Mouse (Mus musculus) CH12.LX (cell line): ENCODE data around the gene Gdpd5. TPM values are rescaled to one million over a fixed set of nuclear protein-coding genes. Genes with fewer than 3 reads are reported as not detected.

ENCODE experiments used
- DNase-seq: peaks from one replicate; pipeline ENCODE4 v3.0.0-alpha.2; 2013; ENCODE audit errors: extremely low read depth
- H3K27ac ChIP-seq: 2 replicates; pipeline ENCODE4 v1.5.1; 2012; ENCODE audit warnings: low read depth, mild to moderate bottlenecking, control low read depth, moderate library complexity; ENCODE audit not compliant: insufficient read depth
- H3K27me3 ChIP-seq: replicated peaks from 2 replicates; pipeline ENCODE3; 2012; ENCODE audit warnings: inconsistent platforms
- H3K36me3 ChIP-seq, 2 experiments: replicated peaks in 1 of 2; 2 replicates each; pipeline versions ENCODE3 to v1.6.1; 2012; ENCODE audit warnings: inconsistent platforms in 1 of 2, low read length in 1 of 2, mild to moderate bottlenecking in 1 of 2, mixed read lengths in 1 of 2, moderate library complexity in 1 of 2; ENCODE audit not compliant: control insufficient read depth in 1 of 2, insufficient read depth in 1 of 2
- H3K4me1 ChIP-seq, 2 experiments: 2 replicates each; pipeline ENCODE4 v1.6.1; 2012; ENCODE audit warnings: inconsistent platforms in 1 of 2, moderate library complexity in 1 of 2; ENCODE audit not compliant: insufficient read depth in 2 of 2, control insufficient read depth in 1 of 2
- H3K4me2 ChIP-seq: 2 replicates; pipeline ENCODE4 v1.6.1; 2012; ENCODE audit warnings: low read depth, mild to moderate bottlenecking, control low read depth; ENCODE audit not compliant: poor library complexity, insufficient read depth, severe bottlenecking
- H3K4me3 ChIP-seq, 3 experiments: fragments of 150-350 bp in 1 of 3; sonication (generic) in 1 of 3; replicated peaks in 1 of 3; 2 replicates each; pipeline versions ENCODE3 to v1.5.1; 2011 to 2012; ENCODE audit warnings: low read depth in 2 of 3, low read length in 2 of 3, mild to moderate bottlenecking in 2 of 3, moderate library complexity in 2 of 3, control low read depth in 1 of 3, improper control_type of control experiment in 1 of 3, inconsistent platforms in 1 of 3, mixed read lengths in 1 of 3; ENCODE audit not compliant: poor library complexity in 1 of 3
- H3K79me2 ChIP-seq: replicated peaks from 2 replicates; pipeline ENCODE4 v1.6.1; 2012; ENCODE audit warnings: mild to moderate bottlenecking, moderate library complexity; ENCODE audit not compliant: control insufficient read depth, poor library complexity, insufficient read depth, severe bottlenecking; ENCODE audit errors: extremely low read depth
- H3K9ac ChIP-seq: 2 replicates; pipeline ENCODE4 v1.6.1; 2012; ENCODE audit warnings: low read depth, mild to moderate bottlenecking, control low read depth, moderate library complexity; ENCODE audit not compliant: insufficient read depth
- H3K9me3 ChIP-seq: replicated peaks from 2 replicates; pipeline ENCODE3; 2012; ENCODE audit warnings: low read length, inconsistent platforms, mixed read lengths
- BHLHE40 ChIP-seq: IDR thresholded peaks from 2 replicates; pipeline ENCODE4 v1.6.1; 2011; ENCODE audit warnings: mild to moderate bottlenecking, low read depth, low read length, improper control_type of control experiment
- CHD1 ChIP-seq: IDR thresholded peaks from 2 replicates; pipeline ENCODE4 v1.6.1; 2012; ENCODE audit warnings: low read depth, low read length, improper control_type of control experiment, inconsistent platforms
- CHD2 ChIP-seq: IDR thresholded peaks from 2 replicates; pipeline ENCODE4 v1.6.1; 2011; ENCODE audit warnings: low read length, improper control_type of control experiment
- CTCF ChIP-seq, 2 experiments: IDR thresholded peaks in 1 of 2; conservative IDR thresholded peaks in 1 of 2; 2 replicates each; pipeline ENCODE4 v1.5.1; 2011 to 2012; ENCODE audit warnings: low read depth in 2 of 2, low read length in 2 of 2, improper control_type of control experiment in 1 of 2, inconsistent platforms in 1 of 2, mild to moderate bottlenecking in 1 of 2, moderate library complexity in 1 of 2
- E2F4 ChIP-seq: IDR thresholded peaks from 2 replicates; pipeline ENCODE4 v1.6.1; 2011; ENCODE audit warnings: low read depth, low read length, improper control_type of control experiment; ENCODE audit not compliant: insufficient replicate concordance
- ELF1 ChIP-seq: IDR thresholded peaks from 2 replicates; pipeline ENCODE4 v1.6.1; 2014; ENCODE audit warnings: low read depth, mild to moderate bottlenecking, inconsistent platforms, low read length, improper control_type of control experiment
- EP300 ChIP-seq: IDR thresholded peaks from 2 replicates; pipeline ENCODE4 v1.6.1; 2011; ENCODE audit warnings: low read length, improper control_type of control experiment
- ETS1 ChIP-seq: conservative IDR thresholded peaks from 2 replicates; pipeline ENCODE4 v1.6.1; 2012; ENCODE audit warnings: low read depth, mild to moderate bottlenecking, inconsistent platforms, low read length, improper control_type of control experiment, moderate library complexity
- GABPA ChIP-seq: IDR thresholded peaks from 2 replicates; pipeline ENCODE4 v1.6.1; 2012; ENCODE audit warnings: low read depth, low read length, improper control_type of control experiment, inconsistent platforms; ENCODE audit not compliant: insufficient replicate concordance
- HCFC1 ChIP-seq: IDR thresholded peaks from 2 replicates; pipeline ENCODE4 v1.6.1; 2012; ENCODE audit warnings: low read depth, mild to moderate bottlenecking, inconsistent platforms, low read length, improper control_type of control experiment
- IRF4 ChIP-seq: IDR thresholded peaks from 2 replicates; pipeline ENCODE4 v1.6.1; 2014; ENCODE audit warnings: low read depth, mild to moderate bottlenecking, inconsistent platforms, low read length, improper control_type of control experiment
- JUN ChIP-seq: IDR thresholded peaks from 2 replicates; pipeline ENCODE4 v1.6.1; 2011; ENCODE audit warnings: low read depth, mild to moderate bottlenecking, low read length, improper control_type of control experiment, moderate library complexity; ENCODE audit not compliant: insufficient read depth
- JUND ChIP-seq: conservative IDR thresholded peaks from 2 replicates; pipeline ENCODE4 v1.6.1; 2011; ENCODE audit warnings: low read depth, low read length, improper control_type of control experiment
- KAT2A ChIP-seq: IDR thresholded peaks from 2 replicates; pipeline ENCODE4 v1.6.1; 2012; ENCODE audit warnings: low read length, improper control_type of control experiment, inconsistent platforms; ENCODE audit not compliant: insufficient replicate concordance
- MAFK ChIP-seq: IDR thresholded peaks from 2 replicates; pipeline ENCODE4 v1.6.1; 2011; ENCODE audit warnings: low read length, improper control_type of control experiment; ENCODE audit not compliant: insufficient replicate concordance
- MAX ChIP-seq: IDR thresholded peaks from 2 replicates; pipeline ENCODE4 v1.6.1; 2011; ENCODE audit warnings: low read length, improper control_type of control experiment
- MAZ ChIP-seq: IDR thresholded peaks from 2 replicates; pipeline ENCODE4 v1.6.1; 2012; ENCODE audit warnings: low read depth, mild to moderate bottlenecking, inconsistent platforms, low read length, improper control_type of control experiment, moderate library complexity
- MEF2A ChIP-seq: IDR thresholded peaks from 2 replicates; pipeline ENCODE4 v1.6.1; 2014; ENCODE audit warnings: low read depth, mild to moderate bottlenecking, inconsistent platforms, low read length, improper control_type of control experiment, borderline replicate concordance
- MXI1 ChIP-seq: IDR thresholded peaks from 2 replicates; pipeline ENCODE4 v1.6.1; 2011; ENCODE audit warnings: mild to moderate bottlenecking, low read depth, low read length, improper control_type of control experiment
- MYC ChIP-seq: IDR thresholded peaks from 2 replicates; pipeline ENCODE4 v1.6.1; 2011; ENCODE audit warnings: low read depth, mild to moderate bottlenecking, improper control_type of control experiment, low read length
- NELFE ChIP-seq: IDR thresholded peaks from 2 replicates; pipeline ENCODE4 v1.6.1; 2011; ENCODE audit warnings: low read depth, low read length, improper control_type of control experiment
- NRF1 ChIP-seq: IDR thresholded peaks from 2 replicates; pipeline ENCODE4 v1.6.1; 2014; ENCODE audit warnings: low read depth, mild to moderate bottlenecking, inconsistent platforms, low read length, improper control_type of control experiment, moderate library complexity
- POLR2A ChIP-seq: IDR thresholded peaks from 2 replicates; pipeline ENCODE4 v1.6.1; 2011; ENCODE audit warnings: low read depth, mild to moderate bottlenecking, improper control_type of control experiment, low read length
- POLR2AphosphoS2 ChIP-seq: IDR thresholded peaks from 2 replicates; pipeline ENCODE4 v1.6.1; 2011; ENCODE audit warnings: low read depth, low read length, improper control_type of control experiment
- RAD21 ChIP-seq: IDR thresholded peaks from 2 replicates; pipeline ENCODE4 v1.6.1; 2011; ENCODE audit warnings: low read depth, mild to moderate bottlenecking, low read length, improper control_type of control experiment, moderate library complexity
- RCOR1 ChIP-seq: conservative IDR thresholded peaks from 2 replicates; pipeline ENCODE4 v1.6.1; 2012; ENCODE audit warnings: low read depth, mild to moderate bottlenecking, inconsistent platforms, low read length, improper control_type of control experiment
- SIN3A ChIP-seq: IDR thresholded peaks from 2 replicates; pipeline ENCODE4 v1.6.1; 2012; ENCODE audit warnings: low read length, improper control_type of control experiment, inconsistent platforms
- SMC3 ChIP-seq: IDR thresholded peaks from 2 replicates; pipeline ENCODE4 v1.6.1; 2011; ENCODE audit warnings: low read depth, low read length, improper control_type of control experiment
- TBP ChIP-seq: conservative IDR thresholded peaks from 2 replicates; pipeline ENCODE4 v1.6.1; 2011; ENCODE audit warnings: low read depth, low read length, improper control_type of control experiment
- TCF12 ChIP-seq: IDR thresholded peaks from 2 replicates; pipeline ENCODE4 v1.6.1; 2014; ENCODE audit warnings: low read depth, mild to moderate bottlenecking, inconsistent platforms, low read length, improper control_type of control experiment
- UBTF ChIP-seq: IDR thresholded peaks from 2 replicates; pipeline ENCODE4 v1.6.1; 2012; ENCODE audit warnings: low read depth, mild to moderate bottlenecking, inconsistent platforms, low read length, improper control_type of control experiment, moderate library complexity
- USF1 ChIP-seq: IDR thresholded peaks from 2 replicates; pipeline ENCODE4 v1.6.1; 2014; ENCODE audit warnings: low read depth, mild to moderate bottlenecking, inconsistent platforms, low read length, improper control_type of control experiment
- USF2 ChIP-seq: conservative IDR thresholded peaks from 2 replicates; pipeline ENCODE4 v1.6.1; 2011; ENCODE audit warnings: low read depth, low read length, improper control_type of control experiment
- ZC3H11A ChIP-seq: IDR thresholded peaks from 2 replicates; pipeline ENCODE4 v1.6.1; 2012; ENCODE audit warnings: low read depth, mild to moderate bottlenecking, inconsistent platforms, low read length, improper control_type of control experiment
- ZKSCAN1 ChIP-seq: IDR thresholded peaks from 2 replicates; pipeline ENCODE4 v1.6.1; 2012; ENCODE audit warnings: low read depth, inconsistent platforms, low read length, improper control_type of control experiment, borderline replicate concordance
- ZMIZ1 ChIP-seq: IDR thresholded peaks from 2 replicates; pipeline ENCODE4 v1.6.1; 2012; ENCODE audit warnings: low read depth, mild to moderate bottlenecking, inconsistent platforms, low read length, improper control_type of control experiment
- ZNF384 ChIP-seq: IDR thresholded peaks from 2 replicates; pipeline ENCODE4 v1.6.1; 2012; ENCODE audit warnings: low read depth, low read length, improper control_type of control experiment, inconsistent platforms
- dilution Hi-C: fragments of 300-500 bp; cut with MboI; formaldehyde crosslinking; loops from 2 replicates; pipeline ENCODE4 v1.14.3; 2020; ENCODE audit warnings: low sequenced_read_pairs; ENCODE audit not compliant: extremely low pct_unique_long_range_greater_than_20kb, extremely low pct_ligation_motif_present
- in situ Hi-C: fragments of 300-500 bp; cut with MboI; formaldehyde crosslinking; loops from 3 replicates; pipeline ENCODE4 v1.14.3; 2019; ENCODE audit warnings: low sequenced_read_pairs, low pct_ligation_motif_present, low pct_unique_long_range_greater_than_20kb, mixed read lengths
- polyA plus RNA-seq: library from polyadenylated mRNA; unstranded; fragments of >175 nt; gene quantifications from 2 replicates; pipeline ENCODE4 v1.2.1, GENCODE M21; 2012; ENCODE audit warnings: low read depth; ENCODE audit not compliant: insufficient read length
- total RNA-seq, 2 experiments: library from RNA; depleted of rRNA; stranded (reverse); fragments of 300-350 nt in 1 of 2; fragments of >200 nt in 1 of 2; gene quantifications; 2 replicates each; pipeline ENCODE4 v1.2.3; 2012 to 2014

Gene Gdpd5
- total RNA-seq (2012; rRNA removed) (7.5 and 9.1 TPM in 2 replicates), total RNA-seq (2014; rRNA removed) (2.4 and 2.8 TPM in 2 replicates), polyA plus RNA-seq (7.0 and 9.0 TPM in 2 replicates)

DNA sequence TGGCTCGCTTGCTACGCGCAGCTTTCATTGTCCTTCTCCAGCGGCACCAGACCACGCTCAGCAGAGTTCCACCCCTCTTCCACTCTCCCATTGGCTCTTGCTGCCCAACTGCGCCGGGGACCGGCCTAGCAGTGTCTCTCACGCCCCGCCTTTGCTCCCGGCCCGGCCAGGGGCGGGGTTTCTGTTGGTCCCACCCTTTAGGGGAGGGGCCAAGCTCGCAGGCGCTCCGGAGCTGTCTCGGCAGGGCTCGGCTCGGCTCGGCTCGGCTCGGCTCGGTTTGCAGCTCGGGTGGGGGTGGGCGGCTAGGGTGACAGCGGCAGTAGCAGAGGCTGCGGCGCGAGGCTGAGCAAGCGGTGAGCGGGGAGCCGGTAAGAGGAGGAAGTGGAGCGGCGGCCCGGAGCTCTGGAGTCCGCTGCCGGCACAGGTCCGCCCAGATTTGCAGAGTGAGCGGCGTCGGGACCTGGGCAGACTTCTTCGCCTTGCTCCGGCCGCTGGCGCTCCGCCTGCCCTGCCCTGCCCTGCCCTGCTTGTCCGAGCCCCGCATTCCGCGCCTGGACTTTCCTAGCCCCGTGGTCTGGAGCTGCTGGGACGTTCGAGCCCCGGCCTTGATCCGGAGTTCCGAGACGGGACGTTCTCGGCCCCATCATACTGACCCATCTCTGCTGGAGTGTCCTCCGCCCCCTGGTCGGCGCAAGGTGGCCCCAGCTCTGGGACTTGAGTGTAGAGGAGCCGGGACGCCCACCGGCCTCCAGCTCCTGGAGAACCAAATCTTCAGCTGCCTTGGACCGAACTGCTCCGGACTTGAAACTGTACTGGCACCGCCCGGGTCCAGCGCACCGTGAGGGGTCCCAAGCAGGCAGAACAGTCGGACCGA is at the start of gene Gdpd5:
TSS of gene Gdpd5 (plus strand) at position 201 of the 874 bp plus-strand sequence.
- Histone ChIP-seq H3K9me3 (peaks cover 5% of the 10 kb centered on the region), H3K27ac (peak within 1 kb of the TSS; percentile 39), H3K4me3 (peak within 1 kb of the TSS; percentile 65 to 74 (median 69)), H3K4me2 (peak within 1 kb of the TSS; percentile 73), H3K4me1 (peaks cover 18 to 42% of the 10 kb centered on the region in 2 experiments), H3K27me3 (peaks cover 1% of the 10 kb centered on the region), H3K79me2 (no peaks in the 10 kb centered on the region), H3K36me3 (peaks cover 0 to 14% of the 10 kb centered on the region in 2 experiments), H3K9ac (peak within 1 kb of the TSS; percentile 76)
- dilution Hi-C loops: no loop called here
- in situ Hi-C loops: no loop called here
- peak; percentile 95 for DNase-seq
- no peak for TF ChIP-seq USF1
- peak; percentile 63; the same call in 1 of the 2 replicates for TF ChIP-seq ELF1
- peak; percentile 88 for TF ChIP-seq ZMIZ1
- TF ChIP-seq USF2: no peak
- peak; percentile 79 for TF ChIP-seq CHD2
- 0 out of 2 replicates have a peak, but pooled peaks have one; percentile 48 for TF ChIP-seq RCOR1
- peak; percentile 68 for TF ChIP-seq NRF1
- no peak for TF ChIP-seq ZNF384
- no peak for TF ChIP-seq TBP
- TF ChIP-seq E2F4: no peak
- TF ChIP-seq MAFK: no peak
- TF ChIP-seq SMC3: 0 out of 2 replicates have a peak, but pooled peaks have one; percentile 2
- TF ChIP-seq KAT2A: 0 out of 2 replicates have a peak, but pooled peaks have one; percentile 55
- TF ChIP-seq ZC3H11A: no peak
- TF ChIP-seq BHLHE40: 0 out of 2 replicates have a peak, but pooled peaks have one; percentile 17
- TF ChIP-seq MYC: no peak
- peak; percentile 75 for TF ChIP-seq TCF12
- TF ChIP-seq IRF4: 0 out of 2 replicates have a peak, but pooled peaks have one; percentile 21
- peak; percentile 66; the same call in 1 of the 2 replicates for TF ChIP-seq CHD1
- no peak for TF ChIP-seq JUND
- TF ChIP-seq EP300: 0 out of 2 replicates have a peak, but pooled peaks have one; percentile 29
- no peak for TF ChIP-seq GABPA
- peak; percentile 72 for TF ChIP-seq NELFE
- TF ChIP-seq ZKSCAN1: no peak
- peak; percentile 67 for TF ChIP-seq MAX
- TF ChIP-seq POLR2A: peak; percentile 82; the same call in 1 of the 2 replicates
- no peak for TF ChIP-seq ETS1
- TF ChIP-seq RAD21: no peak
- TF ChIP-seq UBTF: peak; percentile 94
- TF ChIP-seq HCFC1: peak; percentile 51
- no peak for TF ChIP-seq POLR2AphosphoS2
- peak; percentile 82 for TF ChIP-seq SIN3A
- TF ChIP-seq CTCF (conservative IDR thresholded peaks at IDR 0.05 in 1 of 2, IDR thresholded peaks at IDR 0.05 in 1 of 2; ENCODE audit: low read depth in 2 of 2, low read length in 2 of 2): no peak
- TF ChIP-seq JUN: no peak
- TF ChIP-seq MXI1: peak; percentile 60
- TF ChIP-seq MAZ: 0 out of 2 replicates have a peak, but pooled peaks have one; percentile 49
- TF ChIP-seq MEF2A: peak; percentile 64
